Mouse (Mus musculus) testis, adult 2 months (tissue): ENCODE measurements around the gene Ppp1r16b.

Experiments used
- CTCF ChIP-seq: fragments of 200-500 bp; IDR thresholded peaks from 2 replicates; pipeline ENCODE4 v1.5.1; 2012; ENCODE audit warnings: low read depth, mild to moderate bottlenecking, inconsistent platforms, low read length, moderate library complexity; ENCODE audit not compliant: control insufficient read depth, insufficient read depth, insufficient replicate concordance
- POLR2A ChIP-seq: fragments of 200-500 bp; IDR thresholded peaks from 2 replicates; pipeline ENCODE4 v1.6.1; 2012; ENCODE audit warnings: low read depth, mild to moderate bottlenecking, inconsistent platforms, low read length, moderate library complexity; ENCODE audit not compliant: control insufficient read depth

DNA sequence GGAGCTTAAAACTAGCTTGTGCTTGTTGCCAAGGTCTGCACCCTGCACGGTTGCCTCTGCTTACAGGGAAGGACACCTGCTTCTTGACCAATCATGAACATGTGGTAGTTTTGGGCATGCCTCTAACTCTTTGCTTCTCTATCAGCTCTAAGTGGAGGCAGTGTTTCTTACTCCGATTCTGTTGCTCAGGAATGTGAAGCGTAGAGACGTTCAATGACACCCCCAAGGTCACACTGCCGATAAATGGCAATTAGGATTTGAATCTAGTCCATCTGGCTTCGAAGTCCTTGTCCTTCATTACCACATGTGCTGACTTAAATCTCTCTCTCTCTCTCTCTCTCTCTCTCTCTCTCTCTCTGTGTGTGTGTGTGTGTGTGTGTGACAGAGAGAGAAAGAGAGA lies 8.9 kb downstream of the Ppp1r16b start:
- no peak for TF ChIP-seq POLR2A
- TF ChIP-seq CTCF: no peak
